Mouse (Mus musculus): Measurements from ENCODE around the gene Dync1h1. TPM values are rescaled to one million over a fixed set of nuclear protein-coding genes. Genes with fewer than 3 reads are reported as not detected.
"Not testable (repeated sequence)": the region's sequence is repeated elsewhere in the genome, so short reads cannot be mapped to it uniquely, and the experiment has no call there.

The Dync1h1 gene
- polyA plus RNA-seq, 1 experiment = 224 TPM

DNA sequence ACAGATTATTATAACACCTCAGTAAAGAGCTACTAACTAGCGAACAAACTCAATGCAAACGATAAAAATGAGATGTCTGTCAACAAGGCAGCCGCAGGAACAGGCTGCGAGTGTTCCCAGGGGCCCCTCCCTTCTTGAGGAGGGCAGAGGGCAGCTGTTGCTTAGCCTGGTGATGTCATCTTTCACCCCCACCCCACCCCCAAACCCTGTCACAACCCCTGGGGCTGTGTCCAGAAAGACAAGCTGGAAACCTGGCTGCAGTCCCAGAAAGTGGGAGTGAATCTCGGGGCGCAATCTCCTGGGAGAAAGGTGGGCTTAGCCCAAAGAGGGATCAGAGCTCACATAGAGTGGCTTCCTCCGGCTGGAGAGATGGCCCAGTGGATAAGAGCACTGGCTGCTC lies 79.9 kb downstream of the Dync1h1 start:
- TF ChIP-seq POLR2A (IDR thresholded peaks at IDR 0.05; ENCODE audit: low read depth, low read length) = no peak
- no peak for TF ChIP-seq CTCF (IDR thresholded peaks at IDR 0.05; ENCODE audit: extremely low read depth, insufficient read depth, insufficient read length, insufficient replicate concordance)
- Histone ChIP-seq H3K4me3 (ENCODE audit: extremely low read depth, insufficient read depth, insufficient read length) (no peak overlapping the region), H3K27ac (ENCODE audit: insufficient read depth, low read length) (no peak overlapping the region), H3K36me3 (ENCODE audit: control insufficient read depth, insufficient read depth, low read length) (no peaks in the 10 kb centered on the region), H3K27me3 (ENCODE audit: control insufficient read depth, insufficient read depth, low read length) (no peaks in the 10 kb centered on the region), H3K4me1 (ENCODE audit: control insufficient read depth, insufficient read depth, insufficient read length) (no peaks in the 10 kb centered on the region)
- DNase-seq (ENCODE audit: low read depth in 1 of 2, low spot score in 2 of 2) = no peak
- 76% methylated on average over 7 of the region's 7 CpGs for WGBS

DNA sequence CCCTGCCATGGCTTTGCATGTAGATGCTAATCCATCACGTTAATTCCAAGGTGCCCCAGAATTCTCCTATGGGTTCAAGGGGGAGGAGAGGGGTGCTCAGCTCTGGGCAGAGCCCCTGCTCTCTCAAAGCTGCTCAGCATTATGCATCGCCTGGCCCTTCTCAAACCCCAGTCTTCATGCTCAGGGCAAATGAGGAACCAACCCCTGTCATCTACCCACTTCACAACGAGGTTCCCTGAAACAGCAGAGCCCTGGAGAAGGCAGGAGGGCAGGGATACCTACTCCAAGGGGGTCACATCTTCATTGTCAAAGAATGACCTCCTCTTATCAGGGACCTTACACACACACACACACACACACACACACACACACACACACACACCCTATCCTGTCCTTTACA lies 80.6 kb downstream of the Dync1h1 start:
- WGBS = 32% methylated on average over 3 of the region's 3 CpGs
- DNase-seq (ENCODE audit: low read depth in 1 of 2, low spot score in 2 of 2) = no peak
- no peak overlapping the region for H3K27ac ChIP-seq (ENCODE audit: insufficient read depth, low read length)
- H3K4me3 ChIP-seq (ENCODE audit: extremely low read depth, insufficient read depth, insufficient read length) = no peak overlapping the region
- TF ChIP-seq POLR2A (IDR thresholded peaks at IDR 0.05; ENCODE audit: low read depth, low read length) (no peak), CTCF (IDR thresholded peaks at IDR 0.05; ENCODE audit: extremely low read depth, insufficient read depth, insufficient read length, insufficient replicate concordance) (no peak)
- no peaks in the 10 kb centered on the region for H3K4me1 ChIP-seq (ENCODE audit: control insufficient read depth, insufficient read depth, insufficient read length)
- no peaks in the 10 kb centered on the region for H3K36me3 ChIP-seq (ENCODE audit: control insufficient read depth, insufficient read depth, low read length)
- H3K27me3 ChIP-seq (ENCODE audit: control insufficient read depth, insufficient read depth, low read length) = no peaks in the 10 kb centered on the region

DNA sequence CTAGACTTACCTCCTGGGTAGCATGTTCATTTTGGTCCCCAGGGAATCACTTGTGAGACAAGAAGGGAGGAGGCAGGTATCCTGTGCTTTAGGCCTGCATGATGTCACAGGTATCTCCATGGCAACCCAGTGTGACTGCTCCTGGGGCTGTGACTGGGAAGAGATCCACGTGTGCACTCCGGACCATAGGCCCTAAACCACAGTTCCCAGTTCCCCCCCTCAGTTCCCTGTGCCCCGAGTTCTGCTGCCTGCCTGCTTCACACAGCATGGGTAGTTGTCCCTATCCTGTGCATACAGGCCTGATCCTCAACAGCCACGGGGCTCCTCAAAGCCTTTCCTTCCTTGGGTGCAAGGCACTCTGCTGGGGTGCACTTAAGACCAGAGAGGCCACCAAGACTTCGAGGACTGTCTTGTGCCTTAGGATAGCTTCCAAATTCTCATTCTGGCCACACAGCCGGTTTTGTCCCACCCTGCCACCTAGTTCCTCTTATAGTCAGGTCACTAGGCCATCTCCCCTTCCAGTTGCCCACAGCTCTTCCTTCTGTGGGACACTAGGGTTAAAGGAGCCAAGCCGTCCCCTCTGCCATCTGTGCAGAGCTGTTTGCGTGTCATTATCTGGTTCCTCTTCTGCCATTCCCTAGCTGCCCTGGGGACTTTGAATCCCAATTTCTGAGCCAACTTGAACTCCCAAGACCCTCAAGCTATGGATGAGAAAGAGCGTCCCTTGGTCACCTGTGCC lies 81.5 kb downstream of the Dync1h1 start, which contains the start of gene 1700001K19Rik:
Gene 1700001K19Rik, minus strand, starts transcription at position 59 of the 739 bp plus-strand sequence.
- no peak within 1 kb of the TSS for H3K27ac ChIP-seq (ENCODE audit: insufficient read depth, low read length)
- no peak for TF ChIP-seq CTCF (IDR thresholded peaks at IDR 0.05; ENCODE audit: extremely low read depth, insufficient read depth, insufficient read length, insufficient replicate concordance)
- TF ChIP-seq POLR2A (IDR thresholded peaks at IDR 0.05; ENCODE audit: low read depth, low read length) = no peak
- DNase-seq (ENCODE audit: low read depth in 1 of 2, low spot score in 2 of 2) = no peak
- H3K4me1 ChIP-seq (ENCODE audit: control insufficient read depth, insufficient read depth, insufficient read length) = no peaks in the 10 kb centered on the region
- WGBS = 56% methylated on average over 9 of the region's 9 CpGs
- no peaks in the 10 kb centered on the region for H3K36me3 ChIP-seq (ENCODE audit: control insufficient read depth, insufficient read depth, low read length)
- H3K27me3 ChIP-seq (ENCODE audit: control insufficient read depth, insufficient read depth, low read length) = no peaks in the 10 kb centered on the region
- no peak within 1 kb of the TSS for H3K4me3 ChIP-seq (ENCODE audit: extremely low read depth, insufficient read depth, insufficient read length)

GRCm38 (mm10) chr12:110683580-110683979 lies 82.3 kb downstream of the Dync1h1 start:
- TF ChIP-seq CTCF (IDR thresholded peaks at IDR 0.05; ENCODE audit: extremely low read depth, insufficient read depth, insufficient read length, insufficient replicate concordance) = no peak
- TF ChIP-seq POLR2A (IDR thresholded peaks at IDR 0.05; ENCODE audit: low read depth, low read length) = no peak
- no CpG with 5 or more reads among the region's 1 CpGs for whole genome bisulfite sequencing

DNA sequence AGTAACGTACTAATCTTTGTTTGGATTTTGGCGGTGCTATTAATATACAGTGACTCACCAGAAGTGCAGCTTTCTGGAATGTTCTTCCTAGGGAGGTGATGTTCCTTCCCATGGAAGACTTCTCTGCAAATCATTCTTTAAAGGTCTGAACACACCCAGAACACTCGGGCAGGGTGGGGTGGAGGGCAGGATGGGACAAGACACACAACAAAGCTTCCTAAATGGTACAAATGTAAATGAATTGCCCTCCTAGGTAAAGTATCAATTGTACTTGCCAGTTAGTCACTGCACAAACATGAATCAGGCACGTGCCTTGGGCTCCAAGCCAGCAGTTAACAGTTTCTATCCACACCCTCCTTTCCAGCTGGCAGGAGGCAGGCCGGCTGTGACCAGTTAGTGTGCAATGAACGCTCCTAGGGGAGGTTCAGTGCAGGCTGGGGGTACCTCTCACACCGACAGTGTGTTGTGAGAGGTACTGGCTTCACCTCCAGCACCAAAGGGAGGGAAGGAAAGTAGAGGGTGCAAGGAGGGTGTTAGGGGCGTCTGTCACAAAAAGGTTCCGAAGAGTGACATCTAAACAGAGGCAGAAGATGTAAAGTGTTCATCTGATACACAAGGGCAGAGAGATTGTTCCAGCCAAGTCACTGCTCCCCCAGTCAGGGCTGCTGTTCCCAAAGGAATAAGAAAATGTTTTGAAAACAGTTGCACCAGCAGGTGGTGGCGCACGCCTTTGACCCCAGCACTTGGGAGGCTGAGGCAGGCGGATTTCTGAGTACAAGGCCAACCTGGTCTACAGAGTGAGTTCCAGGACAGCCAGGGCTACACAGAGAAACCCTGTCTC lies 86.9 kb downstream of the Dync1h1 start:
- Histone ChIP-seq H3K4me3 (ENCODE audit: extremely low read depth, insufficient read depth, insufficient read length) (no peak overlapping the region), H3K27me3 (ENCODE audit: control insufficient read depth, insufficient read depth, low read length) (no peaks in the 10 kb centered on the region), H3K27ac (ENCODE audit: insufficient read depth, low read length) (no peak overlapping the region), H3K36me3 (ENCODE audit: control insufficient read depth, insufficient read depth, low read length) (peaks cover 20% of the 10 kb centered on the region), H3K4me1 (ENCODE audit: control insufficient read depth, insufficient read depth, insufficient read length) (no peaks in the 10 kb centered on the region)
- DNase-seq (ENCODE audit: low read depth in 1 of 2, low spot score in 2 of 2) = no peak
- TF ChIP-seq POLR2A (IDR thresholded peaks at IDR 0.05; ENCODE audit: low read depth, low read length) = no peak
- TF ChIP-seq CTCF (IDR thresholded peaks at IDR 0.05; ENCODE audit: extremely low read depth, insufficient read depth, insufficient read length, insufficient replicate concordance) = no peak
- WGBS = 80% methylated on average over 12 of the region's 12 CpGs

More at GRCm38 (mm10) chr12:110683580-110683979, 82.3 kb downstream of the Dync1h1 start:
- no peak overlapping the region for H3K27ac ChIP-seq (ENCODE audit: insufficient read depth, low read length)
- DNase-seq (ENCODE audit: low read depth in 1 of 2, low spot score in 2 of 2) = no peak
- H3K4me1 ChIP-seq (ENCODE audit: control insufficient read depth, insufficient read depth, insufficient read length) = no peaks in the 10 kb centered on the region
- no peak overlapping the region for H3K4me3 ChIP-seq (ENCODE audit: extremely low read depth, insufficient read depth, insufficient read length)
- H3K36me3 ChIP-seq (ENCODE audit: control insufficient read depth, insufficient read depth, low read length) = peaks cover 2% of the 10 kb centered on the region; the same call in 1 of the 2 replicates
- H3K27me3 ChIP-seq (ENCODE audit: control insufficient read depth, insufficient read depth, low read length) = no peaks in the 10 kb centered on the region

GRCm38 (mm10) chr12:110688921-110689320 lies 87.7 kb downstream of the Dync1h1 start:
- not testable (repeated sequence) for H3K4me3 ChIP-seq (ENCODE audit: extremely low read depth, insufficient read depth, insufficient read length); H3K27me3 ChIP-seq (ENCODE audit: control insufficient read depth, insufficient read depth, low read length); H3K4me1 ChIP-seq (ENCODE audit: control insufficient read depth, insufficient read depth, insufficient read length); DNase-seq (ENCODE audit: low read depth in 1 of 2, low spot score in 2 of 2); H3K27ac ChIP-seq (ENCODE audit: insufficient read depth, low read length)
- 93% methylated on average over 3 of the region's 3 CpGs for WGBS
- peaks cover 22% of the 10 kb centered on the region for H3K36me3 ChIP-seq (ENCODE audit: control insufficient read depth, insufficient read depth, low read length)
